Mouse (Mus musculus): ENCODE data around the gene Kcnj6.

Gene Kcnj6

DNA sequence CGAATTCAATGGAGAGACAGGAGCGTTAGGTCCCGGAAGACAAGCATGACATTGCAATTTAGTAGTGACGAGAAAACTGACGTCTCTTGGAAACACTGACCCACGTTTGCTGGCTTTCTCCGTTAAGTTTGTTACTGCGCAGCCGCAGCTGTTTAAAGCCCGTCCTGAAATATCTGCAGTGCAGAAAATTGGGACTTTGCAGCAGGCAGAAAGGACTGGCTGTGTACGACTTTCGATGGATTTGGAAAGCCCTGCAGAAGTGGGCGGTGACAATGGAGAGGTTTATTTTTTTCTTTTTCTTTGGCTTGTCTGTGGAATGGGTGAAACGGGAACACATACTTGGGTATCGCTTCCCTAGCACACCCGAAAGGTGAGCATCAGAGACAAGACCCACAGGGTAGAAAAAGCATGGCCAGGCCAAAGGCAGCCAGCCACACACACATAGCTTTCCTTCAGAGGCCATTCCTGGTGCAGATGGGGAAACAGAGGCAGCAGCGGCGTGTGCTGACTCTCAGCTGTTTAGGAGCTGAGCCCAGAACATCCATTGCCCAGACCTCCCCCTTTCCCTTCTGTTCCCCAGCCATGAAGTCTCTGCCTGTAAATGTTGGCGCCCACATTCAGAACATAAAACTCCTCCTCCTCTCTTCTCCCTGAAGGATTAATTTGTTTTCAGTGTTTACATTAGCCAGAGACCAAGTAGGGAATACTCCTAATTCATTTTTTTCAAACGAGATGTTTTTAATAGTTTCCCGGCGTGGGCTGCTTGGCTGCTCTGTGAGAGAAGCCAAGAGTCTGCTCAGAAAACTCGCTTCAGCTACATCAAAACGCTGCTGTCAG, 215.2 kb downstream of the Kcnj6 start:
- intact Hi-C loops (cut with DNase I), result no loop called here

DNA sequence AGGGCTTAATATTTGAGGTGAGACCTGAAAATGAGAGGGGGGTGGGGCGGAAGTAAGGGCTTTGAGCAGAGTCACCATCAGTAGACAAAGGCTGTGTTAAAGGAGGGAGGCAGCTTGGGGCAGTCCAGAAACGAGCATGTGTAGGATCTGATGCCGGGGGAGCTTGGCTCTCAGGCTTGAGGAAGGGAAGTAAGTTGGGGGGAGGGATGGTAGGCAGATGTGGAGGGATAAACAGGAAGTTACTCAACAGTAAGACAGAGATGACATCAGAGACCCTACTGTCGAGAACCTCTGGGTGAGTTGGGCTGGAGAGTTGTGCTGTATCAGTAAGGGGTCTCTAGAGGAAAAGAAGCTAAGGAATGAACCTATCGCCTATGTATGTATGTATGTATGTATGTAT, 223.6 kb downstream of the Kcnj6 start:
- intact Hi-C loops (cut with DNase I), result no loop called here

DNA sequence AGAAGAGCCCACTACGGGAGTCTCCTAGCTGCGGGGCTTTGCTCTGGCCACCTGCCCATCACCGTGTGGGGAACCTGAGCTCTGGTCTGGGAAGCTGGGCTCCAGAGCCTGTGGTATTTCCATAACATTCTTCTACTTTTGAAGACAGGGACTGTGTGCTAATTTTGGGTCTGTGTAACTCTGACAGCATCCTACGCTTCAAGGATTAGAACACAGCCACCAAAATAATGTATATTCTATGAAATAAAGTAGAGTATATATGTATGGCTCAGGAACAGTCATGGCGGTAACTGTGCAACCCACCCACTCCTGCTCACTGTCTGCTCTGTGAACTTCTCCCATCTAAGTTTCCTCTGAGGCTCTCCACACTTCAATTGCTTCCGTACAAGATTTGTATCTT, 229.9 kb downstream of the Kcnj6 start:
- intact Hi-C loops (cut with DNase I), result no loop called here

DNA sequence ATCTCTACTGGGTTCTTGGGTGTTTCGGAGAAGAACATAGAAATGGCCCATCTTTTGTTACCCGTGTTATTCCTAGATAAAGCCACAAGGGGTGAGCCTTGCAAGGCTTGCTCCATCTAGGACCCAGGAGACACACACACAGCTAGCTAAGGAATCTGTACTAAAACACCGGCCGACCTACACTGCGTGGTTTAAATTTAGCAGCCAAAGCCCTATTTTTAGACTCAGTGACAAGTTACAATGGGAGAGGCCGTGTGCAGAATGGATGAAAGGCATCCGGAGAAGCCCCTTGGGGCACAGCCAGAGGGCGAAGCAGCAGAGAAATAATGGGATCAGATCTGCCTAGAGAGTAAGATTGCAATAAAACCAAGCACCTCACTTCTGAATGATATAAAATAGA, 232.4 kb downstream of the Kcnj6 start:
- intact Hi-C loops (cut with DNase I), result no loop called here

DNA sequence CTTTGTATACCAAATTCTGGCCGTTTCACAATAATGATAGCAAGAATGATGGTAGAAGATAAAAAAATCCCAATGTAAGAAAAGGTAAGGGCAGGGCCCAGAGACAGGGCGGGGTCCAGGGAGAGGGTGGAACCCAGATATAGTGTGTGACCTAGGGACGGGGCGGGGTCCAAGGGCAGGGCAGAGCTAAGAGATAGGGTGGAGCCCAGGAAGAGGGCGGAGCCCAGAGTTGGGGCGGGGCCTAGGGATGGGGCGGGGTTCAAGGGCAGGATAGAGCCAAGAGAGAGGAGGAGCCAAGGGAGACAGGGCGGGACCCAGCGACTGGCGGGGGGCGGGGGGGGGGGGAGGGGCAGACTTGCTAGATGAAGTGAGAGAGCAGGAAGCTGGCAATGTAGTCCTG, 236.8 kb downstream of the Kcnj6 start:
- intact Hi-C loops (cut with DNase I), result no loop called here

DNA sequence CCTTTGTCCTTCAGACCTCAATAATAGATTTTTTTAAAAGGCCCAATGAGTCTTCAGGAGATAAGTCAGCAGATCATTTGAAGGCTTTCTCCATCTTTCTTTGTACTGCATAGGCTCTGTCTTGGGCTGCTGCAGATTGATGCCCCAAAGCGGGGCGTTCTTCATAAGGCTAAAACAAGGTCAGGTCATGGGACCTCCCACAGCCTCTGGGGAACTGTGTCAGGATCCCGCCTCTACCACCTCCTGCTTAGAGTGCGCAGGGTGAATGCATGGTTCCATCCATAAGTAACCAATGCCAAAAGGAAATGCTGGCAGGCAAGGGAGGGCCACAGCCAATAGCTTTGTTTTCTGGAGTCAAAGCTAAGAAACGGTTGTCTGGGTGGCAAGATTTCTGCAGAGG, 237.7 kb downstream of the Kcnj6 start:
- intact Hi-C loops (cut with DNase I), result no loop called here

DNA sequence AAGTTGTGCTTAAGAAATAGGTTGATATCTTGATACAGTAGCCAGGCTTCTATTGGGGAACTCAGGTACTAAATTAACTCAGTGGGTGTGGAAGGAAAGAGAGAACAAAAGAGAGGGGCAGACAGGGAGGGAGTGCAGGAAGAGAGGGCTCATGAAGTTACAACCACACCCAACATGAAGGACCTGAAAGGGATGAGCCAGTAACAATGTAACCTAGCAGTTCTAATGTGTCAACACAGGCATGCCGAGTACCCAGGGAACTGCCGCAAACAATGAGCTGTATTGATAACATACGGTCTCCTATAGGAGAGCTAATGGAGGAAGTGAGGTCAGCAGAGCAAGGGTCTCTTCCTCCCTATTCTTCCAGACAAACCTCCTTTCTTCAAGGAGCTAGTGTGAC, 238.9 kb downstream of the Kcnj6 start:
- intact Hi-C loops (cut with DNase I), result no loop called here

DNA sequence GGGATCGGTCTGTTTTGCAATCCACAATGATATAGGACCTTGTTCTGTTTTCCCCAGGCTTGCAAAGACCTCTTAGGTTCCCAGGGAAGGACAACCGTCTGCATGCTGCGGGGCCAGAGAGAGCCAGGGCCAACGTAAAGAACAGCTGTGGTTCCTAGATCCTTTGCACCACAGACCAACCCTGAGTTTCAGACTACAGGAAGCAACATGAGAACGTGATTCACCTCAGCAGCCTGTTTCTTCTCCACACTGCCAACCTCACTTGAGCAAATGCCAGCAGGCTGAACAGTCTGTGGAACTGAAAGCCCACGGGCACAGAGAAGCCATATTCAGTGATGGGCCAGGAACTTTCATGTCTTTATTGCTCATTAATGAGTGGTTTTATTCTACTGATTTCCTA, 241.1 kb downstream of the Kcnj6 start:
- intact Hi-C loops (cut with DNase I), result no loop called here

DNA sequence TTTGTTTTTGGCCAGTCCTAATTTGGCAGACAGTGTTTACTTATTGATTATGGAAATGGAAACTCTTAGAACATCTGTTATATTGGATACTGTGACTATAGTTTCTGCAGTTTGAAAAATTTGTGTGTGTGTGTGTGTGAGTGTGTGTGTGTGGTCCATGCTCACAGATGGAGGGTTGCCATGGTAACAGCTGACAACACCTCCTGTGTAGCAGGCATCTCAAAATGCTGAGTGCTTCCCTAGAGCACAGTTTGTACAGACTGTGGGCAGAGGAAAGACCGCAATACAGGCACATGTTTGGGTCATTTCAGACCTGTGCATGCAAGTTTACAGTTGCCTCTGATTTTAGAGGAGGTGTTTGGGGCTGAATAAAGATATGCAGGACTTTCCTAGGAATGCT, 244.0 kb downstream of the Kcnj6 start:
- intact Hi-C loops (cut with DNase I), result no loop called here

DNA sequence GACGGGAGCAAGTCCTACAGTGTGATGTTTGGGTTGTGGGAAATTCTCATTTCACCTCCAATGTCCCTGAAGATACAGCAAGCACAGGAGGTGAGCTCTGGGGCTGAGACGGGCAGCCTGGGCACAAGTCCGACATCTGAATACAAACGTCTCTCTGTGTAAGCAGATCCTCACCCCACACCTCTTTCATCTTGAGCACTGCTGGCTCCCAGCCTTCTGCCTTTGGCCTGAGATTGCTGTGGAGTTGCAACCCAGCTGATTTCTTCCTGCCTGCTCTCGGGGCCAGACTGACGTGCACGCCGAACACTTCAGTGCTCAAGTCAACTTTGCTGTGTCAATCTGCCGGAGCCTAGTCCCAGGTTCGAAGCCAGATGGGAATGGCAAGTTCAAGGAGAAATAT, 244.7 kb downstream of the Kcnj6 start:
- intact Hi-C loops (cut with DNase I), result no loop called here

DNA sequence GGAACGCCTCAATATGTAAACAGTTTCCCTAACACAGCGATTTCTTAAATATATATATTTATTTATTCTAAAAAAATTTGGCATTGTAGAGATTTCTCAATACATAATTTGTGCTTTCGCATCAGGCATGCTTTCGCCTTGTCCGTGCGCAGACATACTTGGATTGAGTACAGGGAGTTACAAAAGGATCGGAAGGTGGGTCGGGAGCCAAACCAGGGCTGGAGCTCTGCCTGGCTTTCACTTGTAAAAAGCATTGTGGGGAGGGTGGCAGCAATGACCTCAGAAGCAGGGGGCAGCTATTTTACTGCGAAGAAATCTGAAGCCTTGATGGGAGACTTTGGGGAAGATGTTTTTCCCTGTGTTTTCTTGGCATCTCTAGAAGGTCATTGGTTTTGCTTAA, 252.5 kb downstream of the Kcnj6 start:
- intact Hi-C loops (cut with DNase I), result no loop called here

DNA sequence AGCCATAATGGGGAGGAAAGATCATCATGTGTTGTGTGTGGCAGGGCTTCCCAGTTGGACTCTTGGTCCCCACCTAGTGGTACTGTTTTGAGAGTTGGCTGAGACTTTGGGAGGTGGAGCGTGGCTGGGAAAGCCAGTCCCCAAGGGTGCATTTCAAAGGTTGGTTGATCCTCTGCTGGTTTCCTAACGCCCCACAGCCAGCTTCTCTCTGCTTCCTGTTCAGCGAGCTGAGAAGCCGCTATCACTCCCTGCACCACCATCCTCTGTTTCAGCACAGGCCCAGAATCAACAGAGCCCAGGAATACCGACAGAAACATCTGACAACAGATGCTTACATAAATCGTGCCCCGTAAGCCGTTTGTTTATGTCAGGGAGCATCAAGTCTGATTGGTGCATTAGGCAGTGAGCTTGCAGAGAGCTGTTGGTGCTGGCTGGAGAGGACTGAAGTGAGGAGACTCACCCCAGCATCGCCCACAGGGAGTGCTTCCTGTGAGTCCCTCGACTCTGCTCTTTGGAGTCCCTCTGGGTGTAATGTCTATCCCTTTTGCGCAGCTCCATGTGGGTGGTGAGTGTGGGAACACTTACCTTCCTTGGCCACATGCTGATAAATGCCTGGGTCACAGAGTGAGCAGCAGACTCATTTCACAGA, 253.5 kb downstream of the Kcnj6 start:
- intact Hi-C loops (cut with DNase I), result no loop called here

DNA sequence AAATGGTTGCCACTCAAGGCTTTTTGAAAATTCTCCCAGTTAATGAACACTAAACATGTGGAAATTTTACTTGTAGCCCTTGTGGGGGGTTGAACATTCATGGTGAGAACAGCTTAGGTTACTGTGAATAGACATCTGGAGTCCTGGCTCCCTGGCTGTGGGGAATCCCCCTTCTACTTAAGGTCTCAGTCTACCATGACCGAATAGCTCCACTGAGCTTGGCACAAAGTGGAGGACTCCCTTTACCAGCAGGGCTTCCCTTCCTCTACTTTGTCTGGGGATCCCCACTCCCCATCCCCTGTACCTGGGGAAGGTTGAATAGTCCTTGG, 260.2 kb downstream of the Kcnj6 start:
- intact Hi-C loops (cut with DNase I), result no loop called here

DNA sequence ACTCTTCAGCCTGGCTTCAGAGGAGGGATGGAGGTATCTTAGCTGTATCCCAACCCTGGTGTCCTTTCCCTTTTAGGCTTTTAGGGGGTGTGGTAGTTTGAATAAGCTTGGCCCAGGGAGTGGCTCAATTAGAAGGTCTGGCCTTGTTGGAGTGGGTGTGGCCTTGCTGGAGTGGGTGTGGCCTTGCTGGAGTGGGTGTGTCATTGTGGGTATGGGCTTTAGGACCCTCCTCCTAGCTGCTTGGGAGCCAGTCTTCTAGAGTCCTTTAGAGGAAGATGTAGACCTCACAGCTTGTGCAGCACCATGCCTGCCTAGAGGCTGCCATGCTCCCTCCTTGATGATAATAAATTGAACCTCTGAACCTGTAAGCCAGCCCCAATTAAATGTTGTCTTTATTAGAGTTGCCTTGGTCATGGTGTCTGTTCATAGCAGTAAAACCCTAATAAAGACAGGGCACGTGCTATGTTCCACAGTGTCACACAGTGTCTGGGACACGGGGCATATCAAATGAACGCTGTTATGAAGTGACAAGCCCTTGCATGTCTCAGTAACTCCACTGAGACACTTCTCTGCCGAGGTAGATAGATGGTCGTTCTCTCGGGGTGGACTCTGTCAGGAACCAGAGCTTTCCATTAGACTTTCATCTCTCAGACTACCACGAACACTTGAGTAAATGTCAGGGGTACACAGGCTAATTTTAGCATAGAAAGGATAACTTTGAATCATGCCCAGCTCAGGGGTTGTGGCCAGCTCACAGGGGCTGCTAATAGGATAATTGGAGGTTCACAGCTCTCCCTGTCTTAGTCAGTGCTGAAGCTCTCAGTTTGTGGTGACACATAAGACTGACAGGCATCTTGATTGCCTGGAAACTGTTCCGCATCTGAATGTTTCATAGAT, 260.8 kb downstream of the Kcnj6 start:
- intact Hi-C loops (cut with DNase I), result no loop called here

DNA sequence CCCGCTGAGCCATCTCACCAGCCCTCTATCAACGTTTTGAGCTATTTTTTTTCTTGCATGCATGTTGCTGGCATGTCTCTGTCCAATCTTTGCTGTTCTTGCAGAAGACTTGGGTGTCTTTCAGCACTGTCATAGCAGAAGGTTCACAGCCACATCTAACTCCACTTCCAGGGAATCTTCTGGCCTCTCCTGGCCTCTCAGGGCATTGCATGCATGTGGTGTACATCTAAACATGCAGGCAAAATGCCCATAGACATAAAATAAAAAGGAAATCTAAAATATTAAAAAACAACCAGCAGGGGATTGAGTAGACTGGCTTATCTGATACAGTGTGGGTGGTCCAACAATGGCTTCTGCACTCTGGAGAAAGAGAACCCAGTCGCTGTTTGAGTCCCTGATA, 262.0 kb downstream of the Kcnj6 start:
- intact Hi-C loops (cut with DNase I), result no loop called here

DNA sequence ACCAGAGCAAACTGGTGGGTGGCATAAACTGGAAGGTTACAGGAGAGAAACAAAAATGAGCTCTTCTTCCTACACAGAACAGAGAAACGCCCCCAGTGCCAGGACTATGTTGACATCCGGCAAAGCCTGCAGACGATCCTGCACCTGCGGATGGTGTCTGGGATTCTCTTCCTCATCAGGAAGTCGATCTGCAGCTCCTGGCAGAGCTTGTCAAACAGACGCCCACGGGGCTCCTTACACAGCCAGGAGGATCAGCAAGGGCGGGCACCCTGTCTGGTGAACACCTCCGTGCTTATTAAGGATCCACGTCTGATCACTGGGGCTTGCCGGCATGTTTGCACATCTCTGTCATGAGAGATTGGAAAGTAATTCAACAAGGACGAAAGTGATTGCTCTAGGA, 266.5 kb downstream of the Kcnj6 start:
- intact Hi-C loops (cut with DNase I), result no loop called here

DNA sequence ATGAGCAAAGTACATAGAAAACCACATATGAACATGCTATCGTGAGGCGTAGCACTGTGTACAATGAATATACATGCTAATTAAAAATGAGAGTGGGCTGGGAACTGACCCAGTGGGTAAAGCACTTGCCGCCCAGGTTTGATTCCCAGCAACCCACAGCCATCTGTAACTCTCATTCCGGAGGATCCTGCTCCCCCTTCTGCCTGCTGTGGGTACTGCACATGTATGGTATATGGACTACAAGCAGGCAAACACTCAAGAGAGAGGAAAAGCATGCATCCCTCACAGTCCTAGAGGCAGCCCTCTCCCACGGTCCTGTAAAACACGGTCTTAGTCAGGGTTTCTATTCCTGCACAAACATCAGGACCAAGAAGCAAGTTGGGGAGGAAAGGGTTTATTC, 268.3 kb downstream of the Kcnj6 start:
- intact Hi-C loops (cut with DNase I), result no loop called here

DNA sequence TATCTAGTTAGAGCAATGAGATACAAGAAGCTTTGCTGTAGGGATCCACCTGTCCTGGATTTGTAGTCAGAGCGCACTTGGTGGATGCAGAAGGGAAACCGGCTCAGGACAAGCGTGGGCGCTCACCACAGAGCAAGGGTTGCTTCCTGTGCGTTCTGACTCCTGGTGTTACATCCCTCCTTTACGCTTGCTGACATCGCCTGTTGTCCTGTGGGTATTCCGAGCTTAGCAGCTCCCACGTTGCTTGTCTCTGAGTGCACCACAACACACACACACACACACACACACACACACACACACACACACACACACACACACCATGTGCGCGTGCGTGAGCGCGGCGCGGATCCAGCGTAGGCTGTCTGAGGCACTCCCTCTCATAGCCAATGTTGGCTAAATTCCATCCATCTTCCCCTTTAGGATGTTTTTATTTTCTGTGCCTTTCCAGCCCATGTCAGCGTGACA, 272.7 kb downstream of the Kcnj6 start:
- intact Hi-C loops (cut with DNase I), result no loop called here

DNA sequence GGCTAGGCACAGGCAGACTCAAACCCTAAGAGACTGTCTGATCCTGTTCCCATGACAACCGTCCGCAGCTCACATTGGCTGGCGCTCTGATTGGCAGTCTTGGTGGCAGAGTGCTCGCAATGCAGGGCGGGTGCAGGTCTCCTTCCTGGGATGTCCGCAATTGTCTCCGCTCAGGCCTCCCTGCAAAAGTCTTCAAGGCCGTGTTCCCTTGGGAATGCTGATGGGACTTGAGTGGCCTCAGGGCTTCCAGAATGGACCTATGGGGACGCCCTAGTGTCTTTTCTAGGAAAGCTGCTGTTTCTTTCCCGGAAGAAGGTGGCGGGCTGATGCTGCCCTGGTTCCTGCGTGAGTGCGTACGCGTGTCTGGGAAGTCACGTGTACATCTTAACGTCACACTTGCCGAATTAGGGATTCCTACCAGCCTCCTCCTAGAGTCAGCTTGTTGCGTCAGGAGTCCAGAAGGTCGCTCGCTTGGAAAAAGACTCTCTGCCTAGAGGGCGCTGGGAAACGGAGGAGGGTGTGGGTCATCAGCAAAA, 273.4 kb downstream of the Kcnj6 start:
- intact Hi-C loops (cut with DNase I), result no loop called here

DNA sequence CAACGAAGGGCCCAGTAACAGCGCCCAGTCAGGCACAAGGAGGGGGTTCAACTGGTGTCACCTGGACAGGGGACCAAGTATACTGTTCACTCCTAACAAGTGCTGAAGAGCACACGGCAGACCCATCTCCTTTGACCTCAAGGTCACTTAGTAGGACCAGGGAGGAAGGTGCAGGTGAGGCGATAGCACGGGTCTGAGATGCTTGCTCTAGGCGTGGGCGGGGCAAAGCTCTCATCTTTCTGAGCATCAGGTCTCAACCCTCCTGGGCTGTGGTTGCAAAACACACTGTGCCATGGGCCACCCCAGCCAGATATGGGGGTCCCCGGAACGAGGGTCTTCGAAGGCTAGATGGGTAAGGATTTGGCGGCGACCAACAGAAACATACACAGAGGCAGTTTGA, 274.6 kb downstream of the Kcnj6 start:
- intact Hi-C loops (cut with DNase I), result no loop called here

DNA sequence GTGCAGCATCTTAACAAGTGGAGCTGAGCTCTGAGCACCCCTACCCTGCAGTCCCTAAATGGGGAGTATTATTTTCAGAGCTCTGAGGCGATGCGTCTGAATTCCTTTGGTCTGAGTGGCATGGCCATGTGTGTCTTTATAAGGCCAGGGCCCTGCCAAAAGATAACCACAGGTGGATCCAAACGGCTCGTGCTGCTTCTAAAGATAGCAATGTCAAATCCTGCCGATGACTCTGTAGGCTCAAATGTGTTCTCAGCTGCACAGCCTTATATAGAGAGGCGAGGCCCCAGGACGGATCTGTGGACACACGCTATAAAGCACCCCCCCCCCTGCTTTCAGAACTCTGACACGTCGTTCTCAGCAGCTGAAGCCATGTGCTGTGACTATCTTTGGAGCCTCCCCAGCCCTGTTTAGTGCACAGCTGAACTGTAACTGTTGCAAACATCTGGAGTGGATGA, 275.9 kb downstream of the Kcnj6 start:
- intact Hi-C loops (cut with DNase I), result no loop called here

Data from adrenal gland (tissue).